Mouse (Mus musculus) urinary bladder, adult 2 months (tissue): ENCODE measurements around the gene Defb30. TPM values are rescaled to one million over a fixed set of nuclear protein-coding genes. Genes with fewer than 3 reads are reported as not detected.

ENCODE experiments used
- polyA plus RNA-seq: library from polyadenylated mRNA; depleted of rRNA; stranded (reverse); fragments of >200 nt; gene quantifications from 2 replicates; pipeline ENCODE4 v1.2.3, GENCODE M21; 2012; rRNA removed

Gene Defb30
- polyA plus RNA-seq, 1 experiment = not detected

Other genes with a start within 250 kb of the Defb30 start
- 7.5 and 9.8 TPM in 2 replicates for gene Wdfy2, start 212.3 kb downstream of the Defb30 start, polyA plus RNA-seq
- gene Defb48, start 65.5 kb downstream of the Defb30 start, polyA plus RNA-seq = not detected in 2 replicates
- not detected in 2 replicates for gene Defb47, start 51.9 kb downstream of the Defb30 start, polyA plus RNA-seq
- gene Defb43, start 38.2 kb downstream of the Defb30 start, polyA plus RNA-seq = not detected in 2 replicates
- gene Defb42, start 3.0 kb downstream of the Defb30 start, polyA plus RNA-seq = 0.16 and 0.17 TPM in 2 replicates